Mouse (Mus musculus) hindbrain, embryonic 11.5 days (tissue): ENCODE results near the gene Pik3c2b. TPM values are rescaled to one million over a fixed set of nuclear protein-coding genes. Genes with fewer than 3 reads are reported as not detected.
A peak's percentile ranks its signal among the peaks of the same experiment; 100 is the strongest.

Experiments used
- ATAC-seq: fragments of 200-750 bp; cut with Nextera tagmentation; 2 replicates; pipeline ENCODE4 v1.8.0; 2017; ENCODE audit warnings: mild to moderate bottlenecking, moderate TSS enrichment, moderate library complexity; ENCODE audit not compliant: low FRiP score
- DNase-seq: peaks from one replicate; pipeline ENCODE4 v3.0.0-alpha.2; 2015; ENCODE audit warnings: low spot score
- H3K27ac ChIP-seq: fragments of 300-500 bp; sonication (generic); 2 replicates; pipeline ENCODE4 v1.5.1; 2014; ENCODE audit warnings: mild to moderate bottlenecking, low read depth, low read length
- H3K27me3 ChIP-seq: fragments of 300-500 bp; sonication (generic); 2 replicates; pipeline ENCODE4 v1.6.1; 2014; ENCODE audit warnings: mild to moderate bottlenecking, low read length, moderate library complexity, mixed read lengths; ENCODE audit not compliant: control insufficient read depth, insufficient read depth
- H3K36me3 ChIP-seq: fragments of 300-500 bp; sonication (generic); 2 replicates; pipeline ENCODE4 v1.6.1; 2014; ENCODE audit warnings: mild to moderate bottlenecking, low read length, moderate library complexity, mixed read lengths; ENCODE audit not compliant: control insufficient read depth, insufficient read depth
- H3K4me1 ChIP-seq: fragments of 300-500 bp; sonication (generic); replicated peaks from 2 replicates; pipeline ENCODE4 v1.6.1; 2014; ENCODE audit warnings: low read length, mixed read lengths; ENCODE audit not compliant: control insufficient read depth, insufficient read depth
- H3K4me2 ChIP-seq: fragments of 300-500 bp; sonication (generic); replicated peaks from 2 replicates; pipeline ENCODE4 v1.6.1; 2014; ENCODE audit warnings: mild to moderate bottlenecking, low read depth, low read length
- H3K4me3 ChIP-seq: fragments of 300-500 bp; sonication (generic); 2 replicates; pipeline ENCODE4 v1.5.1; 2014; ENCODE audit warnings: low read depth, low read length
- H3K9ac ChIP-seq: fragments of 300-500 bp; sonication (generic); 2 replicates; pipeline ENCODE4 v1.6.1; 2014; ENCODE audit warnings: low read depth, low read length
- H3K9me3 ChIP-seq: fragments of 300-500 bp; sonication (generic); 2 replicates; pipeline ENCODE4 v1.6.1; 2016; ENCODE audit warnings: low read length; ENCODE audit not compliant: control insufficient read depth
- WGBS: fragments of 180-500 bp; shearing (Covaris S2); extraction: QIAGEN DNeasy Blood & Tissue Kit; methylation state at CpG from one replicate; pipeline ENCODE4 v1.1.7; 2014; 5-methylcytosine and 5-hydroxymethylcytosine counted together
- polyA plus RNA-seq: library from polyadenylated mRNA; unstranded; fragments of >200 nt; fragmentation: Nextera tagmentation; extraction: Ambion mirVana; gene quantifications from 2 replicates; pipeline ENCODE4 v1.2.1, GENCODE M21; 2014

Gene Pik3c2b
- polyA plus RNA-seq, 1 experiment from 2014 or later: 21.2 TPM

DNA sequence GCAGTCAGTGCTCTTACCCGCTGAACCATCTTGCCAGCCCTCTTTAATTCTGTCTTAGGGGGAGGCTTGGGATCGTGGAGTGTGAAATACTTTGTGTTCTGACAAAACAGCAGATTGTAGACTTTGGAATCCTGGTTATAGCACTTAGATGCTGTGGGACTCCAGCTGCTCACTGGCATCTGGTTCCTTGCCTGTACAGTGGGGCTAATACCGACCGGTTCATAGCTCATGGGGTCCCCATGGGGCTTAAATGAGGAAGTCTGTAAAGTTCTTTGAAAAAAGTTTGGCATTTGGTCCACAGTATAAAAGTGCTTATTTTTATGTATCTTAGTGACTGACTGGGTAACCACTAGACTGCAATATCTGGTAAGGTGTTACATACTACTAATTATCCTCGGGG is 90.3 kb downstream of the Pik3c2b start:
- 79% methylated on average over 5 of the region's 5 CpGs for WGBS
- Histone ChIP-seq H3K9ac (no peak overlapping the region), H3K36me3 (peaks cover 7% of the 10 kb centered on the region; the same call in 1 of the 2 replicates), H3K27me3 (no peaks in the 10 kb centered on the region), H3K9me3 (no peaks in the 10 kb centered on the region), H3K27ac (no peak overlapping the region), H3K4me2 (peak overlapping the region; percentile 17; the same call in 1 of the 2 replicates), H3K4me3 (no peak overlapping the region), H3K4me1 (peaks cover 12% of the 10 kb centered on the region)
- ATAC-seq: no peak
- no peak for DNase-seq

DNA sequence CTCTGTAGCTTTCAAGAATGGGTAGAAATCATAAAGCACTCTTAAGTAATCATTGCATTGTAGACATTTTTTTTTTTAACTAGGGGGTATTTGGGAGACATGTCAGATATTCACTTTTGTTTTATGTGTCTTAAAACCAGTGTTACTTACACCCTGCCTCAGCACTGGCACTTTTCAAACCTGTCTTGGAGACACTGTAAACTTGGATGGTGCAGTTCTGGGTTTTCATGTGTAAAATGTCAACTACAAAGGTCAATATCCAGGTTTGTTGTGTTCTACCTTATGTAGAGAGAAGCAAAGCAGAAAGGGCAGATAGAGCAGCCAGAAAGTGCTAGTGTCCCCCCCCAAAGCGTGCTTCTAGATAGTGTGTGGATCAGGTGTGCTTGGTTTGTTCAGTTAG is 92.9 kb downstream of the Pik3c2b start:
- no peaks in the 10 kb centered on the region for H3K9me3 ChIP-seq
- H3K27ac ChIP-seq: no peak overlapping the region
- no peak overlapping the region for H3K4me3 ChIP-seq
- no peak for DNase-seq
- no peak for ATAC-seq
- H3K4me2 ChIP-seq: no peak overlapping the region
- H3K27me3 ChIP-seq: no peaks in the 10 kb centered on the region
- peaks cover 5% of the 10 kb centered on the region for H3K4me1 ChIP-seq
- peaks cover 7% of the 10 kb centered on the region; the same call in 1 of the 2 replicates for H3K36me3 ChIP-seq
- 93% methylated on average over 1 of the region's 1 CpGs for WGBS
- no peak overlapping the region for H3K9ac ChIP-seq

DNA sequence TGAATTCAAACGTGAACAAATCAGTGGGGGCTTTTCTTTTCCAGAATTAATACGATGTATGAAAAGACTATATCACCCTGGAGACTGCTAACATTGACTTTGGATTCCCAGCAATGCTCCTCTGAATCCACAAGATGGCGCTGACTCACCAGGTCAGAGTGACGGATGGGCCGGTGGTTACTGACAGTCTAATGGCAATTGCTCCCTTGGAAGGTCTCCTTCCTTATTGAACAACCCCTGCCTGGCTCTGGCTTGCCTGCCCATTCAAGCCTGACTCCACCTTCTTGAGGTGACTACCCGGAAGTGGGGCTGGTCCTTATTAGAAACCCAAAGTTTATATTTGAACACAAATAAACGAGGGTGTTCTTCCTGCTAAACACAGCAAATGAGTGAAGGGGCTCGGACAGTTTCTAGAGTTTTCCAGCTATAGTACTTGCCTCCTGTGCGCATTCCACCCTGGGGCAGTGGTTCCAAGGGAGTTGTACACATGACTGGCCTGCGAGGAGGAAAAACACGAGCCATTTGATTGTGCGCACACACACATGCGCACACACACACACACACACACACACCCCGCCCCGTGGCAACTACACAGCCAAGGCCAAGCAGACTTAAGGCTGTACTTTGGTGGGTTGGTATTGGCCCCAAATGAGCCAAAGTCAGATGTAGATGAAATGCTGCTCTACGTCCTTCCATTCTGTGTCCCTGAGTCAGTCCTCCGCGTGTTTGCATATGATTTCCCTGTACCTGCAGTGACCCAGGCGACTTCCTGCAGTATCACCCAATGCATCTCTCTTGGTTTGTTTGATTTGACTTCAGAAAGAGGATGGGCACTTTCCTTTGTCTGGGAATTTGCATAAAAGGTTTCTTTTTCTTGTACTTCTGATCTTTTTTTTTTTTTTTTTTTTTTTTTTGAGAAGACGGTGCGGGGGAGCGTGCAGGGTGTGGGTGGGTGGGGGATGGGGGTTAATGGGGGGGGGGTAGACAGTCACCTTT is 100.8 kb downstream of the Pik3c2b start:
- Histone ChIP-seq H3K27ac (no peak overlapping the region), H3K9ac (no peak overlapping the region), H3K4me1 (no peaks in the 10 kb centered on the region), H3K9me3 (no peaks in the 10 kb centered on the region), H3K27me3 (no peaks in the 10 kb centered on the region), H3K4me3 (no peak overlapping the region), H3K4me2 (no peak overlapping the region), H3K36me3 (no peaks in the 10 kb centered on the region)
- peak; percentile 47; the same call in 1 of the 2 replicates for ATAC-seq
- WGBS: 63% methylated on average over 20 of the region's 22 CpGs
- peak; percentile 78 for DNase-seq

DNA sequence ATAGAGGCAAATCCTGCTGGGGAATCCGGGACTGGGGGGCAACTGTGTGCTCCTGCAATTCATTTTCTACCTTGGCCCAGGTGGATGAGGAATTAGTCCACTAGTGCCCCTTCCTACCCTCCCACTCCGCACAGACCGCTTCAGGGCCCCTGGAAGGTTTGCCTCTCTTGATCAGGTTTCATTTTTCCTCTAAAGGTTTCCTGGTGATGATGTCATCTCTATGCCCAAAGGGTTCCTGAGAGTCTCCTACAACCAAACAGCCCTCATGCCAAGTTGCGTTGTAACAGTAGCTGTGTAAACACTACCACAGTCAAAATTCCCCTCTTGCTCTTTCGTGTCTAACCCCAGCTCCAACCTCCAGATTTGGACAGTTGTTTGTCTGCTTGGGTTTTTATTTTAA is 101.9 kb downstream of the Pik3c2b start:
- no peak overlapping the region for H3K27ac ChIP-seq
- H3K27me3 ChIP-seq: no peaks in the 10 kb centered on the region
- H3K9ac ChIP-seq: no peak overlapping the region
- H3K4me2 ChIP-seq: no peak overlapping the region
- DNase-seq (no peak), ATAC-seq (no peak)
- H3K36me3 ChIP-seq: no peaks in the 10 kb centered on the region
- 76% methylated on average over 5 of the region's 5 CpGs for WGBS
- no peaks in the 10 kb centered on the region for H3K9me3 ChIP-seq
- H3K4me1 ChIP-seq: no peaks in the 10 kb centered on the region
- no peak overlapping the region for H3K4me3 ChIP-seq

DNA sequence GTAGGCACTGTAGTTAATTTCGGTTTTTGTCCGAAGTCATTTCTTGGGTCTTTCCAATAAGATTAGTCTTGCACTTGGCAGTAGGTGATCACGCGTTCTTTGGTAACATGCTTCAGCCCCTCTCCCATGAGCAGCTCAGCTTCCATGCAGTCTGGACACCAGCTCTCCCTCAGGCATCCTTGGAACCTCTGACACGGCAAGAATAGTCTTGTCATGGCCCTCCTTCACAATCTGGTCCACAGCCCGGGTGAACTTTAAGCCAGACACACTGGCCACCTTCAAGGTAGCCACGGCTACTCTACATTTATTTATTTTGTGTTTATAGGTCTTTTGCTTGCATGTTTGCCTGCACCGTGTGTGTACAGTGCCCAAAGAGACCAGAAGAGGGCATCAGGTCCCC is 102.7 kb downstream of the Pik3c2b start:
- 93% methylated on average over 8 of the region's 8 CpGs for WGBS
- Histone ChIP-seq H3K4me2 (no peak overlapping the region), H3K27ac (no peak overlapping the region), H3K27me3 (no peaks in the 10 kb centered on the region), H3K4me3 (no peak overlapping the region), H3K36me3 (no peaks in the 10 kb centered on the region), H3K4me1 (no peaks in the 10 kb centered on the region), H3K9ac (no peak overlapping the region), H3K9me3 (no peaks in the 10 kb centered on the region)
- DNase-seq (no peak), ATAC-seq (no peak)

DNA sequence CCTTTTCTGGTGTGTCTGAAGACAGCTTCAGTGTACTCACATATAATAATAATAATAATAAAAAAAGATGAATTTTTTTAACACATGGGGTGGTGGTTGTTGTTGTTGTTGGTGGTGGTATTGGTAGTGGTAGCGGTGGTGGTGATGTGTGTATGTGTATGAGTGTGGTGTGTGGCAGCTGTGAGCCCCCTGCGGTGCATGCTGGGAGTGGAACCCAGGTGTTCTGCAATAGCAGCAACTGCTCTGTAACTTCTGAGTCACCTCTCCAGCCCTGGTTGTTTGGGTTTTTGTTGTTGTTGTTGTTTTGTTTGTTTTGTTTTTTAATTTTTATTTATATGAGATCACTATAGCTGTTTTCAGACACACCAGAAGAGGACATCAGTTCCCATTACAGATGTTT is 105.1 kb downstream of the Pik3c2b start:
- no peak overlapping the region for H3K4me3 ChIP-seq
- 89% methylated on average over 2 of the region's 2 CpGs for WGBS
- no peak overlapping the region for H3K27ac ChIP-seq
- no peak overlapping the region for H3K9ac ChIP-seq
- no peaks in the 10 kb centered on the region for H3K9me3 ChIP-seq
- no peaks in the 10 kb centered on the region for H3K27me3 ChIP-seq
- H3K4me1 ChIP-seq: no peaks in the 10 kb centered on the region
- DNase-seq (no peak), ATAC-seq (no peak)
- no peak overlapping the region for H3K4me2 ChIP-seq
- no peaks in the 10 kb centered on the region for H3K36me3 ChIP-seq

DNA sequence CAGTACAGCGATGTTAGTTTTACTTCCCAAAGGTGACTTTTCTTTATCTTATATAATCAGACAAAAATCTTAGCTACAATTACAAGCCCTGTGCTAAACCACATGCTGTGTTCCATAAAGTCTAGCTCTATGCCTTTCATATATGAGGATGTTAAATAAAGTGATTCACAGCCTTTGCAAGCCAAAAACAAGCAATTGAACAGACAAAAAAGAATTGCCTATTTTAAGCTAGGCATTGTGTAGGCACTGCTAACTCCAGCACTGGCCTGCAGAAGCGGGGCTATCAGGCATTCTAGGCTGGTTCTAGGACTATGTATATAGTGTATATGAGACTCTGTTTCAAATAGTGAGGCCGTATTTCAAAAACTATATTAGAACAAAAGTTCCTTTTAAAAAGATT is 106.7 kb downstream of the Pik3c2b start:
- Histone ChIP-seq H3K9me3 (no peaks in the 10 kb centered on the region), H3K4me3 (no peak overlapping the region), H3K27ac (no peak overlapping the region), H3K9ac (no peak overlapping the region), H3K4me1 (no peaks in the 10 kb centered on the region), H3K4me2 (no peak overlapping the region), H3K27me3 (no peaks in the 10 kb centered on the region), H3K36me3 (no peaks in the 10 kb centered on the region)
- WGBS: 89% methylated on average over 3 of the region's 3 CpGs
- DNase-seq (no peak), ATAC-seq (no peak)

DNA sequence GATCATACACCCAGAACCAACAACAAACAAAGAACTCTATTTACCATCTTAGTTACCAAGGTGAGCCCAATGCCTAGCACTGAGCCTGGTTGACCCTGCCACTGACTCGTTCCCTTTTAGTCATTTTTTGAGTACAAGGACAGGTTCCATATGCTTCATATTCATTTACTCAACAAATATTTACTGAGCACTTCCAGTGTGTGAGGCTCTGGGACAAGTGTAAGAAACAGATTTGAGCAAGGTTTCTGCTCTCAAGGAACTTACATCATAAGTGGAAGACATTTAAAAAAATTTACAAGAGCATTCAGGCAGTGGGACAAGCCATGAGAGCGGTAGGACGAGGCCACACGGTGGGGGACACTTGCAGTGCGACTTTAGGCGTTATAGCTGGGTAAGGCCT is 109.8 kb downstream of the Pik3c2b start:
- Histone ChIP-seq H3K4me3 (no peak overlapping the region), H3K9me3 (no peaks in the 10 kb centered on the region), H3K27me3 (no peaks in the 10 kb centered on the region), H3K27ac (no peak overlapping the region), H3K4me2 (no peak overlapping the region), H3K36me3 (no peaks in the 10 kb centered on the region), H3K4me1 (no peaks in the 10 kb centered on the region), H3K9ac (no peak overlapping the region)
- no peak for DNase-seq
- WGBS: 82% methylated on average over 6 of the region's 6 CpGs
- no peak for ATAC-seq
